Mouse (Mus musculus): ENCODE measurements around the gene Igf2bp2. TPM values are rescaled to one million over a fixed set of nuclear protein-coding genes. Genes with fewer than 3 reads are reported as not detected.
A peak's percentile ranks its signal among the peaks of the same experiment; 100 is the strongest.

The Igf2bp2 gene
- polyA plus RNA-seq, 1 experiment from 2014 or later: 139 TPM

- H3K4me3 ChIP-seq (ENCODE audit: low read depth, low read length): no peak overlapping the region
- H3K27ac ChIP-seq (ENCODE audit: low read depth): no peak overlapping the region
- H3K36me3 ChIP-seq (ENCODE audit: control insufficient read depth, insufficient read depth, low read length): peaks cover 86% of the 10 kb centered on the region
- H3K4me2 ChIP-seq (ENCODE audit: low read length): no peak overlapping the region
- no peak overlapping the region for H3K9ac ChIP-seq (ENCODE audit: low read length)
- DNase-seq (ENCODE audit: low spot score) (no peak), ATAC-seq (replicated peaks; ENCODE audit: low FRiP score, low TSS enrichment, low read depth) (no peak)
- H3K9me3 ChIP-seq (ENCODE audit: control insufficient read depth, low read length): peaks cover 3% of the 10 kb centered on the region; the same call in 1 of the 2 replicates
- WGBS: 92% methylated on average over 2 of the region's 2 CpGs
- H3K4me1 ChIP-seq (replicated peaks; ENCODE audit: control insufficient read depth, insufficient read depth, low read length): no peaks in the 10 kb centered on the region
- no peaks in the 10 kb centered on the region for H3K27me3 ChIP-seq (replicated peaks; ENCODE audit: control insufficient read depth, insufficient read depth, low read length)
Measured at GRCm38 (mm10) chr16:22022122-22022521, 141.0 kb downstream of the Igf2bp2 start.

- Histone ChIP-seq H3K27ac (ENCODE audit: low read depth) (no peak overlapping the region), H3K4me2 (ENCODE audit: low read length) (no peak overlapping the region), H3K4me1 (replicated peaks; ENCODE audit: control insufficient read depth, insufficient read depth, low read length) (no peaks in the 10 kb centered on the region), H3K9me3 (ENCODE audit: control insufficient read depth, low read length) (no peaks in the 10 kb centered on the region), H3K27me3 (replicated peaks; ENCODE audit: control insufficient read depth, insufficient read depth, low read length) (no peaks in the 10 kb centered on the region), H3K4me3 (ENCODE audit: low read depth, low read length) (no peak overlapping the region), H3K36me3 (ENCODE audit: control insufficient read depth, insufficient read depth, low read length) (peaks cover 43% of the 10 kb centered on the region), H3K9ac (ENCODE audit: low read length) (no peak overlapping the region)
- no peak for ATAC-seq (replicated peaks; ENCODE audit: low FRiP score, low TSS enrichment, low read depth)
- no peak for DNase-seq (ENCODE audit: low spot score)
- WGBS: 88% methylated on average over 1 of the region's 1 CpGs
Measured at GRCm38 (mm10) chr16:22015569-22015968, 147.5 kb downstream of the Igf2bp2 start.

GRCm38 (mm10) chr16:22009596-22009995 lies 153.5 kb downstream of the Igf2bp2 start:
- Histone ChIP-seq H3K36me3 (ENCODE audit: control insufficient read depth, insufficient read depth, low read length) (0 out of 2 replicates have a peak, but pooled peaks cover 2% of the 10 kb centered on the region), H3K4me3 (ENCODE audit: low read depth, low read length) (peak overlapping the region; percentile 97), H3K4me1 (replicated peaks; ENCODE audit: control insufficient read depth, insufficient read depth, low read length) (peaks cover 5% of the 10 kb centered on the region), H3K9ac (ENCODE audit: low read length) (peak overlapping the region; percentile 86), H3K27ac (ENCODE audit: low read depth) (peak overlapping the region; percentile 71), H3K9me3 (ENCODE audit: control insufficient read depth, low read length) (no peaks in the 10 kb centered on the region), H3K4me2 (ENCODE audit: low read length) (peak overlapping the region; percentile 78), H3K27me3 (replicated peaks; ENCODE audit: control insufficient read depth, insufficient read depth, low read length) (no peaks in the 10 kb centered on the region)
- ATAC-seq (replicated peaks; ENCODE audit: low FRiP score, low TSS enrichment, low read depth) (peak; percentile 72), DNase-seq (ENCODE audit: low spot score) (peak; percentile 71)
- WGBS: under 1% methylated on average over 48 of the region's 51 CpGs

DNA sequence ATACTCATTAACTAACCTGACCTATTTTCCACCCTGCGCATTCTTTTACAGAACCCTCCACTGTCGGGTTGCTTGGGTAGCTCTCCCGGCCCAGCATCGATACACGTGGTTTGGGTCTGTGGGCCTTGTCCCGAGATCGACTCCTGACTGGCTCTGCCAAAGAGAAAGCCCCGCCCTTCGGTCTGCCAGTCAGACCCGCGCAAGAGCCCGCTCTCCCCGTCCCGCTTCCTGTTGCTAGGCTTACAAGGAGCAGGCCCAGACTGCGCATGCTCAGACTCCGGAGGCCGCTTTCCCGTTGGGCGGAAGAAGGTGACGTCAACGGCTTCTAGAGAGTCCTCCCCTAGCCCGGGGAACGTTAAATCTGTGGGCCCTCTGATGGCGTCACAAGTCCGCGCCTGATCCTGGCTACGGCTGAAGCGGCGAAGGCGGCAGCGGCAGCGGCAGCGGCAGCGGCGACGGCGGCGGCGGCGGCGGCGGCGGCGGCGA lies 154.0 kb downstream of the Igf2bp2 start, which contains the start of gene Senp2:
TSS of gene Senp2 (plus strand) at position 386 of the 486 bp plus-strand sequence.
- Histone ChIP-seq H3K9ac (ENCODE audit: low read length) (peak within 1 kb of the TSS; percentile 86), H3K4me3 (ENCODE audit: low read depth, low read length) (peak within 1 kb of the TSS; percentile 97), H3K27me3 (replicated peaks; ENCODE audit: control insufficient read depth, insufficient read depth, low read length) (no peaks in the 10 kb centered on the region), H3K27ac (ENCODE audit: low read depth) (peak within 1 kb of the TSS; percentile 71), H3K9me3 (ENCODE audit: control insufficient read depth, low read length) (no peaks in the 10 kb centered on the region), H3K4me1 (replicated peaks; ENCODE audit: control insufficient read depth, insufficient read depth, low read length) (peaks cover 5% of the 10 kb centered on the region), H3K4me2 (ENCODE audit: low read length) (peak within 1 kb of the TSS; percentile 78), H3K36me3 (ENCODE audit: control insufficient read depth, insufficient read depth, low read length) (0 out of 2 replicates have a peak, but pooled peaks cover 2% of the 10 kb centered on the region)
- ATAC-seq (replicated peaks; ENCODE audit: low FRiP score, low TSS enrichment, low read depth) (peak; percentile 99), DNase-seq (ENCODE audit: low spot score) (peak; percentile 99)
- WGBS: under 1% methylated on average over 36 of the region's 45 CpGs

Other genes starting within 250 kb of the Igf2bp2 start
- gene Tmem41a, start 215.7 kb downstream of the Igf2bp2 start, polyA plus RNA-seq (2014; fragmentation: Nextera tagmentation; extraction: Ambion mirVana): 65.4 and 68.5 TPM in 2 replicates
- 7.5 and 8.7 TPM in 2 replicates for gene Liph, start 167.6 kb downstream of the Igf2bp2 start, polyA plus RNA-seq (2014; fragmentation: Nextera tagmentation; extraction: Ambion mirVana)
- 45.9 and 47.5 TPM in 2 replicates for gene Senp2, start 153.8 kb downstream of the Igf2bp2 start, polyA plus RNA-seq (2014; fragmentation: Nextera tagmentation; extraction: Ambion mirVana)
- gene Tra2b, start 102.7 kb upstream of the Igf2bp2 start, polyA plus RNA-seq (2014; fragmentation: Nextera tagmentation; extraction: Ambion mirVana): 325 and 342 TPM in 2 replicates

Data from intestine, embryonic 14.5 days (tissue).